Mouse (Mus musculus): ENCODE data around the gene Fam131a. TPM values are rescaled to one million over a fixed set of nuclear protein-coding genes. Genes with fewer than 3 reads are reported as not detected.

Gene Fam131a
- total RNA-seq, 2 experiments from 2014 or later, result 303 to 372 TPM

DNA sequence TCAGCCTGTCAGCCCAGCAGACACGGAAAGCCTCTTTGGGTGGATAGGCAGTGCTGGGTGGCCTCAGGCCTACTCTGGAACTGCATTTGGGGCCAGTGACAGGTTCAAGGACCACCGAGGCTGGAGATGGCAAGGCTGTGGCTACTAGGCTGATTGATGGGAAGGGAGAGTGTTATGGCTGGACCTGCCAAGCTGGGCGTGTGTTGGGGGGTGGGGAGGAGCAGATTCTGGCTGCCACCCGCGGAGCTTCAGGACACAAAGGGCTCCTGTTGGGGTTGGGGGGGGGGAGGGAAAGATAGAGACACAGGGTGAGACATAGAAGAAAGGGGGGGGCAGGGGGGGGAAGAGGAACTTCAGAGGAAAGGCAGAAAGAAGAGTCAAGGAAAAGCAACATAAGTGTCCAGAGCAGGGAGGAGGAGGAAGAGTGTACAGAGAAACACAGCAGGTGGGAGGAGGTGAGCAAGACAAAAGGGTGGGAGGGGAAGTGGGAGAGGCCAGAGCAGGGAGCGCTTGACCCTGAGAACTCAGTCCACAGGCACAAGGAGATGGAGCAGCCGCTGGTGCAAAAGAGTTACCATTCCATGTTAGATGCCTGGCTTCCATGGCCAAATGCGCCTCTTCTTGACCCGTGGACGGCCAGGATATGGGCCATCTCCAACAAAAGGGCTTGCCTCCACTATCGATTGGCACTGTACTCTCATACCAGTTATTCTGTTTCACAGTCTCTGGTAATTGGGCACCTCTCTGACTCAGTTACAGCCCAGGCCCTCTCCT, 21.5 kb downstream of the Fam131a start:
- peak in 1 of 2 experiments; percentile 16 for DNase-seq (ENCODE audit: low spot score in 2 of 2)
- intact Hi-C loops (cut with DNase I), result loop anchor here (5.0 kb wide), 3 partner anchors 48 to 478 kb away; no protein-coding TSS in a partner anchor

- DNase-seq (ENCODE audit: low spot score in 2 of 2), result no peak
- intact Hi-C loops (cut with DNase I), result loop anchor here (5.0 kb wide), 3 partner anchors 47 to 477 kb away; no protein-coding TSS in a partner anchor
These were observed 22.1 kb downstream of the Fam131a start for GRCm38 (mm10) chr16:20715161-20715560.

GRCm38 (mm10) chr16:20715566-20715965, 22.5 kb downstream of the Fam131a start:
- intact Hi-C loops (cut with DNase I), result loop anchor here (5.0 kb wide), 3 partner anchors 47 to 477 kb away; no protein-coding TSS in a partner anchor
- DNase-seq (ENCODE audit: low spot score in 2 of 2), result no peak

DNA sequence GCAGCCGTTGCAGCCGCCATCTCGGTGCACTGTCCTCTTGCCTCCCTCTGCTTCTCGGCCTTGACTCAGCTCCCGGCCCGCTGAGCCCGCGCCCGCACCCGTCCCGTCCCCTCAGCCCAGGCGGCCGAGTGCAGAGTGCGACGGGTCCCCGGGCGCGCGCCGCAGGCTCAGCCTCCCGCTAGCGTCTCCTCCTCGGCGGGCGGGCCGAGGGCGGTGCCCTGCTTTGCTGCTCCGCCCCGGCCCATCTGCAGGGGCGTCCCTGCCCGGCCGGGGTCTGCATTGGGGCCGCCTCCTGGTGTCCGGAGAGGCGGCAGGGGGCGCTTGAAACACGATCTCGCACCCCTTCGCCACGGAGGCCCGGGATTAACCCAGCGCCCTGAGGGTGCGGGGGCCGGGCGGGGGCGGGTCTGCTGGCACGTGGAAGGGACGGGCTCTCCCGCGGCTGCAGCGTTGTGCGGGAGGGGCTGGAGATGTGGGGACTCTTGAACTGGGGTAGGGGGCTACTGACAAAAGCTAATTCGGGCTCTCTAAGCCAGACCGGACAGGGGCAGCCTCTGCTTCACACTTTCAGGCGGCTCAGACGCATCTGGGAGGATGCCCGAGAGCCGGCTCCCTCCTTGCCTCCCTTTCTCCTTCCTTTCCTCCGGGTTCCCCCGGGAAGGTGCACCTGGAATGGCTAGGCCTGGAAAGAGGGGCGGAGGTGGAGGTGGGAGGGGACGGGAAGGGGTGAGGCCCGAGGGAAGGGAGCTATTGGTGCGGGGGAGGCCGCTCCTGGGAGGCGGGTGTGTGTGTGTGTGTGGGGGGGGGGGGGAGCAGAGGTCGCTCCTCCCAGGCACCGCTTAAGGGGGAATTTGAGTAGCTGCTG, 23.2 kb downstream of the Fam131a start:
- DNase-seq (ENCODE audit: low spot score in 2 of 2), result peak; percentile 84 to 89
- intact Hi-C loops (cut with DNase I), result loop anchor here (5.0 kb wide), 3 partner anchors 46 to 476 kb away; no protein-coding TSS in a partner anchor

GRCm38 (mm10) chr16:20716841-20717180, 23.8 kb downstream of the Fam131a start:
- no peak for DNase-seq (ENCODE audit: low spot score in 2 of 2)
- intact Hi-C loops (cut with DNase I), result loop anchor here (5.0 kb wide), 3 partner anchors 45 to 475 kb away; no protein-coding TSS in a partner anchor

DNA sequence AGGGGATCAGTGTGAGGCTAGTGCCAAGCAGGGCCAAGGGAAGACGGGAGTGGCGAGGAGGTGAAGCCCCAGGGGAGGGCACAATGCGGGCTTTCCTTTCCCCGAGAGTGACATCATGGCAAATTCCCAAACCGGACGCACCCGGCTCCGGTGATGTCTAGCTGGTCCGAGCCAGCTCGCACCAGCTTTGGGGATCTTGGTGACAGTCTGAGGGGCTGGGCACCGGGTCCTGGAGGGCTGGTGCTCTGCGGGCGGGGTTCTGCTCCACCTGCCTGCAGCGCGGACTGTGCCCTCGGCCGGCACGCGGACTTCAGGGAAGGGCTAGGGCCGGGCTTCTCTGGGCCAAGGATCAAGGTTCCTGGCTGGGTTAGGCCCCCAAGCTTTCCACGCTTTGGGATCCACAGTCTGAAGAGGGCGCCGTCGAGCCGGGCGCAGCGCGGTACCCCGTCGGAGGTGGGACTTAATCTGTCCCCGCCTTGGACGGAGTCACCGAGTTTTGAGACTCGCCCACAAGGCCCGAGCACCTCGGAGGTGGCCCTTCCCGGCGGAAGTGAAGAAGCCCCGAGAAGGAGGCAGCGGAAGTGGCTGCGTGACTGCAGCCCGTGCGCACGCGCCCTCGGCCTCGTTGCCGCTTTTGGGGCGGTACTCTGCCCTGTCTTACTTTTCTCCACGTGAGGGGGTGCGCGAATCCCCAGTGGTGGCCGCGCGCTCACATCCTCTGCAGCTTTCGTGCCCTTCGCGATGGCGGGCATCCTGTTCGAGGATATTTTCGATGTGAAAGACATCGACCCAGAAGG, 24.3 kb downstream of the Fam131a start, which contains the start of the genes Polr2h and Clcn2:
Polr2h (plus strand) TSS at position 485 of the 797 bp plus-strand sequence.
Clcn2 (minus strand) TSS at position 566 of the 797 bp plus-strand sequence.
- intact Hi-C loops (cut with DNase I), result loop anchor here (5.0 kb wide), 3 partner anchors 45 to 475 kb away; no protein-coding TSS in a partner anchor
- peak; percentile 97 to 98 for DNase-seq (ENCODE audit: low spot score in 2 of 2)

DNA sequence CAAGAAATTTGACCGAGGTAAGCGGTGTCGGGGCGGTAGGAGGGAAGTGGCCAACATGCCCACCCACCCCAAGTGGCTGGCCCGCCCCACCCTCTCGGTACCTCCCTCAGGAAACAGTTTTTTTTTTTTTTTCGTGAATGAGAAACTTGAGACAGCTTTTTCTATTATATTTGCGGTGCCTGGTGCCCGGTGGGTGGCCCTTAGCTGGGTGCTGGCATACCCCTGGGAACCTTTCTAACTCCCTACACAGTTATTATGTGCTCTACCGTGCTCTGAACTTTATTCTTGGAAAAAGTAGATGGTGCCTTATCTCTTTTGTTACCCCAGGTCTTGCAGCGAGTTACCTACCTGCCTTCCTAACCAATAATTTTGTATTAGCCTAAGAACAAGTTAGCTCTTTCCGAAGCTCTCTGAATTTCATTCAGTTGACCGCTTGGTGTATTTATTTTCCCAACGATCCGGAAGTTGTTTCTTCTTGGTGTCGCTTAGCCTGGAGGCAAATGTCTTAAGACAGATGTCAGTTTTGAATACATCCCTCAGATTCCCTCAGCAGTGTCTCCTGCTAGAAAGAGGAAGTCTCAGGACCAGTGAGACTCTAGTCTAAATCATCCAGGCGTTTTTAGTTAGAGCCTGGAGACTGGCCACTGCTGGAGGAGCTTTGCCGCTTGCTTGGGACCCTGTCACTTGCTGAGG, 25.1 kb downstream of the Fam131a start:
- intact Hi-C loops (cut with DNase I), result loop anchor here (5.0 kb wide), 3 partner anchors 44 to 474 kb away; no protein-coding TSS in a partner anchor
- DNase-seq (ENCODE audit: low spot score in 2 of 2), result no peak

DNA sequence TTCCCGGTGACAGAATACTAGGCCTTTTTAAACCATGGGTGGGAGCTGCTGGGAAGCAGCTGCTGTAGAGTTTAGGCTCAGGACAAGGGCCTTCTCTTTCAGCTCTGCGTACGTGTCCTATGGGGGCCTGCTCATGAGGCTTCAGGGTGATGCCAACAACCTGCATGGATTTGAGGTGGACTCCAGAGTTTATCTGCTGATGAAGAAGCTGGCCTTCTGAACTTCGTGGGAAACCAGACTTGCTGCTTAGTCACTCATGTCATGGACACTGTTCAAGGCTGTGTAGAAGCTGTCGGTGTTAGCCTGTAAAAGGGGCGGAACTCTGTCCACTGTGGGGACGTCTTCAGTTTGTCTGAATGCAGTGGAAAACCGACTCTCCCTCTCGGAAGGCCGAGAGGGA, 28.8 kb downstream of the Fam131a start:
- no peak for DNase-seq (ENCODE audit: low spot score in 2 of 2)
- intact Hi-C loops (cut with DNase I), result no loop called here

DNA sequence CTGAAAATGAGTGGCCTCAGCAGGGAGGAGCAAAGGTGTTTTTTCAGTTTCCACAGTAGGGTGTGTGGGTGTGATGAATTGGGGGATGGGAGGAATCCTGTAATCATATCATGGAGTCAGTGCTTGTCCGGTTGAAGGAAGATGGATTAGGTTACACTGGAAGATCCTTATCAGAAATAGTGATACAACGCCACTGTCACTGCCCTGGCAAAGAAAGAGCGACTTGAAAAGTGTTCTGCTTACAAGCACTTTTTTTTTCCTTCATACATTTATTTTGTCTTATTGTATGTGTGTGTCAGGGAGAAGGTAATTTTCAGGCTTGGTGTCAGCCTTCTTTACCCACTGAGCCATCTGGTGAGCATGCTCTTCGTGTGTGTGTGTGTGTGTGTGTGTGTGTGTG, 29.7 kb downstream of the Fam131a start:
- intact Hi-C loops (cut with DNase I), result no loop called here
- no peak for DNase-seq (ENCODE audit: low spot score in 2 of 2)

- intact Hi-C loops (cut with DNase I), result no loop called here
- DNase-seq (ENCODE audit: low spot score in 2 of 2), result no peak
These were observed 30.2 kb downstream of the Fam131a start for GRCm38 (mm10) chr16:20723247-20723646.

GRCm38 (mm10) chr16:20724338-20724748, 31.3 kb downstream of the Fam131a start:
- intact Hi-C loops (cut with DNase I), result no loop called here
- DNase-seq (ENCODE audit: low spot score in 2 of 2), result peak in 1 of 2 experiments; percentile 37

DNA sequence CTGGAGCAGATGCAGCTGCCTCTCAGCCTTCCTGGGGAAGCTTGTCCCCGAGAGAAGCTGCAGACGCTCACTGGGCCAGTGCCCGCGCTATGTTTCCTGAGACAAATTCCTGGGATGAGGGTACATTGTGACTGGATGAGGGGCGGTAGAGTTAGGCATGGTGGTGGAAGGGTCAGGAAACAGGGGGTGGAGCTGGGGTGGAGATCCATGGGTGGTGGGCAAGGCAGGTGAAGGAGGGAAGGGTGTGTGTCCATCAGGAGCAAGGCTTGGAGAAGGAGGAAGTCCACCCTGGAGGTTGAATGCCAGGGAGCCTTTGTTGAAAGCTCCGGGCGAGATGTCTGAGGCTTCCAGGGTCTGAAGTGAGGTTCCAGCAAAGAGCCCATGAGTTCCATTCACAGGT, 32.3 kb downstream of the Fam131a start:
- no peak for DNase-seq (ENCODE audit: low spot score in 2 of 2)
- intact Hi-C loops (cut with DNase I), result no loop called here

- no peak for DNase-seq (ENCODE audit: low spot score in 2 of 2)
- intact Hi-C loops (cut with DNase I), result no loop called here
These were observed 32.7 kb downstream of the Fam131a start for GRCm38 (mm10) chr16:20725750-20726149.

DNA sequence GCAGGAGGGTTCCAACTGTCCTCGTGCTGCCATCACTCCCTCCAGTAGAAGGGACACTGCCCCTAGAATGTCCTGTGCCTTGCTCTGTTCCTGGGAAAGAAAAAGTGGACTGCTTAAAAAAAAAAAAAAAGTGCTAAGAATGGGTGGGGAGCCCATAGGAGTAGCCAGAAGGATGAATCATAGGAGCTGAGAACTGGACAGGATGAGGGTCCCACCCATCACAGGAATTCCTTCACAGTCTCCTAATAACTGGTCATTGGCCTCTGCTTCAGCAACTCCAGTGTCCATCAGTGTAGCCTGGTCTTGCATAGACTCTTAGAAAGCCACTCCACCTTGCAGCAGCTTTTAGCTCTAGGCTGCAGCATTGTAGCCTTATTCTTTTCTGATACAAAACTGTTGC, 33.3 kb downstream of the Fam131a start:
- intact Hi-C loops (cut with DNase I), result no loop called here
- no peak for DNase-seq (ENCODE audit: low spot score in 2 of 2)

DNA sequence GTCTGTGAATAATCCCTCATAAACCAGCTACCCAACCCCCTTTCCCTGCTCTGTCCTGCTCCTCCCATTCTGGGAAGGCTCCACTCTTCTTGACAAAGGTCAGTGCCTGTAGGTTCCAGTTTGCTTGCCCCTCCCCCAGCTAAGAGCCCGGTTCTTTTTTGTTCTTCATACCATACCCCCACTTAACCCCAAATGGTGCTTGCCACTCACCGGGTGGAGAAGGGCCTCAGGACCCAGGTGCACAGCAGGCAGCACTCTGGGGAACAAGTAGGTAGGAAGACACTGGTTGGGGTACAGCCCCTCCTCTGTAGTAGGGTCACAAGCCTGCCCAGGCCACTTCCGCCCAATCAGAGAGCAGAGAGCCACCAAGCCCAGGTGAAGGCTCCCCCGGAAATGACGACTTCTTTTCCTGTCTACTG, 37.3 kb downstream of the Fam131a start:
- intact Hi-C loops (cut with DNase I), result no loop called here
- DNase-seq (ENCODE audit: low spot score in 2 of 2), result no peak

GRCm38 (mm10) chr16:20731688-20732087, 38.6 kb downstream of the Fam131a start:
- peak in 1 of 2 experiments; percentile 68 for DNase-seq (ENCODE audit: low spot score in 2 of 2)
- intact Hi-C loops (cut with DNase I), result no loop called here

DNA sequence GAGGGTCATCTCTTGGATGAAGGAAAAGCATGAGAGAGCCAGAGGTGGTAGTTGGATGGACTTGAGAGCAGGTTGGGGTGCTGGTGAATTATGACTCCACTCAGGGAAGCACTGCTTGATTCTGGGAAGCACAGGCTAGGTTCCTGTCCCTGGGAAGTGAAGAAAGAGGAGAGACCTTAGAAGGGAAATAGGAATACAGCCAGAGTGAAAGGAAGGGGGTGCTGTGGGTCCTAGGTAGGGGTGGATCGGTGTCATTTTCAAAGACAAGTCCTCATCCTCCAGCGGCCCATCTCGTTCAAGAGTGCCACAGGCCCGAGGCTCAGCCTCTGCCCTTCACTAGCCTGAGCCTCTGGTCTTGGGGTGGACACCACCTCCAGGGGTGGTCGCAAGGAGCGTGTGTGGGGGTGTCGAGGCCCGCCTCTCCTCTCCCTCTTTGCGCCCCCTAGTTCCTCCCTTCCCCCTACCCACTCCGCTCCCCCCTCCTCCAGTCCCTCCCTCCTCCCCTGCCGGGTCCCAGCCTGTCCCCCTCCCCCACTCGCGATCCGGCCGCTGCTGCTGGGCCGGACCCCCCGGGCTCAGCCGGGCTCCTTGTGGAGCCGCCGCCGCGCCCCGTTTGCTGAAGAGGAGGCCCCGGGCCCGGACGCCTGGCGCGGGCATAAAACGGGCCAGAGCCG, 39.3 kb downstream of the Fam131a start:
- DNase-seq (ENCODE audit: low spot score in 2 of 2), result peak in 1 of 2 experiments; percentile 42
- intact Hi-C loops (cut with DNase I), result no loop called here

All from left cerebral cortex, postnatal 36 days (tissue).